Mouse (Mus musculus): ENCODE measurements around the gene Iqch. TPM values are rescaled to one million over a fixed set of nuclear protein-coding genes. Genes with fewer than 3 reads are reported as not detected.

Gene Iqch
- polyA plus RNA-seq, 1 experiment, result not detected

- TF ChIP-seq POLR2A (IDR thresholded peaks at IDR 0.05; ENCODE audit: low read depth, low read length), result no peak
- WGBS, result 95% methylated on average over 3 of the region's 3 CpGs
Observed at GRCm38 (mm10) chr9:63380326-63380725, 222.0 kb downstream of the Iqch start.

GRCm38 (mm10) chr9:63378174-63378573, 224.1 kb downstream of the Iqch start:
- Histone ChIP-seq H3K4me3 (ENCODE audit: low read depth, low read length) (peak overlapping the region; percentile 90), H3K4me1 (ENCODE audit: control insufficient read depth, insufficient read depth, insufficient read length, low read length) (peaks cover 3% of the 10 kb centered on the region; the same call in 1 of the 2 replicates), H3K27ac (ENCODE audit: insufficient read depth, low read depth, low read length) (no peak overlapping the region), H3K36me3 (ENCODE audit: control insufficient read depth, insufficient read depth, low read length) (peaks cover 2% of the 10 kb centered on the region; the same call in 1 of the 2 replicates), H3K27me3 (ENCODE audit: control insufficient read depth, insufficient read depth, low read length) (no peaks in the 10 kb centered on the region)
- WGBS, result 12% methylated on average over 8 of the region's 8 CpGs
- TF ChIP-seq POLR2A (IDR thresholded peaks at IDR 0.05; ENCODE audit: low read depth, low read length) (no peak), CTCF (IDR thresholded peaks at IDR 0.05; ENCODE audit: extremely low read depth, insufficient read length, insufficient replicate concordance, low read depth, low read length) (no peak)

More at GRCm38 (mm10) chr9:63380326-63380725, 222.0 kb downstream of the Iqch start:
- H3K27ac ChIP-seq (ENCODE audit: insufficient read depth, low read depth, low read length), result no peak overlapping the region
- H3K36me3 ChIP-seq (ENCODE audit: control insufficient read depth, insufficient read depth, low read length), result no peaks in the 10 kb centered on the region
- H3K4me3 ChIP-seq (ENCODE audit: low read depth, low read length), result no peak overlapping the region
- peaks cover 3% of the 10 kb centered on the region; the same call in 1 of the 2 replicates for H3K4me1 ChIP-seq (ENCODE audit: control insufficient read depth, insufficient read depth, insufficient read length, low read length)
- no peaks in the 10 kb centered on the region for H3K27me3 ChIP-seq (ENCODE audit: control insufficient read depth, insufficient read depth, low read length)

- H3K27ac ChIP-seq (ENCODE audit: insufficient read depth, low read depth, low read length), result peak within 1 kb of the TSS; percentile 44
- no peaks in the 10 kb centered on the region for H3K27me3 ChIP-seq (ENCODE audit: control insufficient read depth, insufficient read depth, low read length)
- TF ChIP-seq POLR2A (IDR thresholded peaks at IDR 0.05; ENCODE audit: low read depth, low read length), result no peak; the same call in 1 of the 2 replicates
- TF ChIP-seq CTCF (IDR thresholded peaks at IDR 0.05; ENCODE audit: extremely low read depth, insufficient read length, insufficient replicate concordance, low read depth, low read length), result peak; percentile 8; the same call in 1 of the 2 replicates
- 1% methylated on average over 58 of the region's 58 CpGs for whole genome bisulfite sequencing
- H3K36me3 ChIP-seq (ENCODE audit: control insufficient read depth, insufficient read depth, low read length), result peaks cover 3% of the 10 kb centered on the region; the same call in 1 of the 2 replicates
- H3K4me3 ChIP-seq (ENCODE audit: low read depth, low read length), result peak within 1 kb of the TSS; percentile 90
- peaks cover 3% of the 10 kb centered on the region; the same call in 1 of the 2 replicates for H3K4me1 ChIP-seq (ENCODE audit: control insufficient read depth, insufficient read depth, insufficient read length, low read length)
Observed at GRCm38 (mm10) chr9:63377270-63378142, 224.8 kb downstream of the Iqch start, which contains the start of gene Map2k5. Gene Map2k5, minus strand, starts transcription at chr9:63377902.

- no peak overlapping the region for H3K4me3 ChIP-seq (ENCODE audit: low read depth, low read length)
- no peak overlapping the region for H3K27ac ChIP-seq (ENCODE audit: insufficient read depth, low read depth, low read length)
- no peak for TF ChIP-seq POLR2A (IDR thresholded peaks at IDR 0.05; ENCODE audit: low read depth, low read length)
- TF ChIP-seq CTCF (IDR thresholded peaks at IDR 0.05; ENCODE audit: extremely low read depth, insufficient read length, insufficient replicate concordance, low read depth, low read length), result no peak
- 37% methylated on average over 2 of the region's 2 CpGs for WGBS
- no peaks in the 10 kb centered on the region for H3K27me3 ChIP-seq (ENCODE audit: control insufficient read depth, insufficient read depth, low read length)
- peaks cover 11% of the 10 kb centered on the region for H3K36me3 ChIP-seq (ENCODE audit: control insufficient read depth, insufficient read depth, low read length)
- peaks cover 3% of the 10 kb centered on the region; the same call in 1 of the 2 replicates for H3K4me1 ChIP-seq (ENCODE audit: control insufficient read depth, insufficient read depth, insufficient read length, low read length)
Observed at GRCm38 (mm10) chr9:63373315-63373714, 229.0 kb downstream of the Iqch start.

- Histone ChIP-seq H3K27me3 (ENCODE audit: control insufficient read depth, insufficient read depth, low read length) (no peaks in the 10 kb centered on the region), H3K36me3 (ENCODE audit: control insufficient read depth, insufficient read depth, low read length) (peaks cover 11% of the 10 kb centered on the region), H3K27ac (ENCODE audit: insufficient read depth, low read depth, low read length) (no peak overlapping the region), H3K4me1 (ENCODE audit: control insufficient read depth, insufficient read depth, insufficient read length, low read length) (peaks cover 3% of the 10 kb centered on the region; the same call in 1 of the 2 replicates), H3K4me3 (ENCODE audit: low read depth, low read length) (no peak overlapping the region)
- TF ChIP-seq CTCF (IDR thresholded peaks at IDR 0.05; ENCODE audit: extremely low read depth, insufficient read length, insufficient replicate concordance, low read depth, low read length), result no peak
- no peak for TF ChIP-seq POLR2A (IDR thresholded peaks at IDR 0.05; ENCODE audit: low read depth, low read length)
- 87% methylated on average over 8 of the region's 8 CpGs for WGBS
Observed at GRCm38 (mm10) chr9:63372541-63372940, 229.8 kb downstream of the Iqch start.

Other genes starting within 250 kb of the Iqch start
- 11.8 and 26.7 TPM in 2 replicates for gene Map2k5, start 224.6 kb downstream of the Iqch start, polyA plus RNA-seq (2012; rRNA removed)
- 66.4 and 110 TPM in 2 replicates for gene 2300009A05Rik, start 203.2 kb downstream of the Iqch start, polyA plus RNA-seq (2012; rRNA removed)
- gene Aagab, start 167 bp upstream of the Iqch start, polyA plus RNA-seq (2012; rRNA removed), result 9.7 and 18.6 TPM in 2 replicates
- gene Smad3, start 155.5 kb upstream of the Iqch start, polyA plus RNA-seq (2012; rRNA removed), result 13.9 and 21.6 TPM in 2 replicates

All from small intestine, adult 2 months (tissue).